Mouse (Mus musculus): ENCODE data around the gene Ogfod3.

The Ogfod3 gene

DNA sequence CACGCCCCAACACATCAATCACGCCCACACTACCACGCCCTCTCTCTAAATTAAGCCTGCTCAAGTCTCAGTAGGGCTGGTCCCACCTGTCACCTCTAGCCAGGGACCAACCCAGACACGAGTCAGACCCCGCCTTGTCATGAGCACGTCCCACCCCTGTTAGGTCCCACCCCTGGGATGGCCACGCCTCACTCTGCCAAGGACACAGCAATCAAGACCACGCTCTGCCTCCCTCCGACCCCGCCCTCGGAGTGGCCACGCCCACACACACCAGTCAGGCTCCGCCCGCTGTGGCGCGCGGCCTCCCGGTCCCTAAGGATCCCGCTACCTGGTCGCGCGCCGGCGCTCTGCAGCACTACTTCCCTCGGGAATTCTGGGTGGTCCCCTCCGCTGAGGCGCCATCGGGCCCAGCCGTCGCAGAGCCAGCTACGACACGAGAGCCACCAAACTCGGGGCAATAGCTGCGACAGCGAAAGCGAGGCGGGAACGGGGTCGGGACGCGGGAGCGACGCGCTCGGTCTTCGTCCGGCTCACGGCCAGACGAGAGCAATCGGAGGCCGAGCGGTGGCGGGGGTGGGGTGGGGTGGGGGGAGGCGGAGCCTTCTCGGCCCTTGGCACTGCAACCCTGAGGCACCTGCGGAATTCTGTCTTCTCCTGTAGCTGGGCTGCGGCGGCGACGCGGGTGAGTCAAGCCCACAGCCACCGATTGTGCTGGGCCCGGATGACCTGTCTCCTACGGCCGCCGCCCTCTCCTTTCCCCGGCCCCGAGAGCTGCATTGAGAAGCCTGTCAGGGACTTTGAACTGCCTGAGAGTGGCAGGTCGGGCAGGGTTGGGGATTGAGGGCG, at the start of gene Ogfod3, which contains the start of gene Hexdc:
TSS of gene Ogfod3 (minus strand) at position 551 of the 846 bp plus-strand sequence.
TSS of gene Hexdc (plus strand) at position 273 of the 846 bp plus-strand sequence.
- peak; percentile 98 for DNase-seq

DNA sequence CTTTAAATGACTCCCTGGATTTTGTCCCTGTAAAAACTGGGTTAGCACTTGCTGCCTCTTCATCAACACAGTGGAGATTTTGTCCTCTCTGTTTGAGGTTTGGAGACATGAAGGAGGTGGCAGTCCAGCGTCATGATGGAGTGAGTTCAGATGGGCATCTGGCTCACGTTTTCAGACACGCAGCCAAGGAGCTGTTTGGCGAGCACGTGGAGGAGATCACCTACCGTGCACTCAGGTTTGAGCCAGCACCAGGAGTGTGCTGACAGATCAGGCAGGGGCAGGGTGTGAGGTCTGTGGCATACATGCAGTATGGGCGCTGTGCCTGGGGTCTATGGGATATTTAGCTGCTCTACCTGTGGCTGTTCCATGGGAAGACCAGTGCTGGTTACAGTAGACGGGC, 45.7 kb upstream of the Ogfod3 start:
- DNase-seq: no peak

DNA sequence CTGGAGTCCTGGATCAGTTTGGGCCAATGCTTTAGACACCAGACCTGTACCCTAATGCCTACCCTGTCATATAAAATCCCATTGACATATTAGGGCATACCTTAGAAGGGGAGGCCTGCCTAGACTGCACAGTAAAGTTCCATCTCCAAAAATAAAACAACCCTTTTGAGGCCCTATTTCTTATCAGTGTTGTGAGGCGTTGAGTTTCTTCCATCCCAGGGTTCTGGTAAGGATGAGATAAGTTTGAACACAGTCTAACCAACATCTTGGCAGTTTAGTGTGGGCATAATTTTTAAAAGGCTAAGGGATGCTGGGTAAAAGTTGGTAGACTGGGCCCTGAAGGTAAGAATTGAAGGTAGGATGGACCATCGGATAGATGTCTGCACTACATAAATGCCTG, 35.2 kb upstream of the Ogfod3 start:
- no peak for DNase-seq

DNA sequence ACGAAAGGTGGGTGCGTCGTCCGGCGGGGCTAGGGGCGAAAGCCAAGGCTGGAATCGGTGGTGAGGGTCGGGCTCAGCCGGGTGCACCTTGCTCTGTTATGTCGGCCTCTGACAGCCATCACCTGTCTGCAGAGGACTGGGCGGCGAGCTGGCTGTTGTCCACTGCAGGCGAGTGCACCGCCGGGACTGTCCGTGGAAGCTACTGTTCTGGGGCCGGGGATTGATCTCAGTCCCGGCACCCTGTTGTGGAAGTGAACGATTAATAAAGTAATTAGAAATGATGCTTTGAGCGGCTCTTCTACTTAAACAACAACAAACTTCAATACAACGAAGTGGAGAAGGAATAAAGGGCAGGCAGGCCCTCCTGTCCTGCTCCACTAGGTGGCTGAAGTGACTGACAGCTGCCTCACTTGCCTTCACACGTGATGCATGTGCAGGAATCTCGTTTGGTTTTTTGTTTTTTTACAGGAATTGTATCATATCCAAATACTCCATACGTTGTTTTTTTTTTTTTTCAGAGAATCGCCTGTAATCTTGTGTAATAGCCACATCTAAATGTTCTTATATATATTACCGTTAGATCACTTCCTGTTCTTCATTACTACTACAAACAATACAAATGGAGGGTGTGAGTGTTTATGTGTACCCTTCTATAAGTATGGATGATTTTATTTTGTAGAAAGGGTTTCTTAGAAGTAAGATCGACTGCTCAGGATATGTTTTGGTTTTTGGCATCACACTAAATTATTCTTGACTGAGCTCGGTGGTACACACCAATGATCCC, 33.0 kb upstream of the Ogfod3 start:
- DNase-seq: peak; percentile 70

DNA sequence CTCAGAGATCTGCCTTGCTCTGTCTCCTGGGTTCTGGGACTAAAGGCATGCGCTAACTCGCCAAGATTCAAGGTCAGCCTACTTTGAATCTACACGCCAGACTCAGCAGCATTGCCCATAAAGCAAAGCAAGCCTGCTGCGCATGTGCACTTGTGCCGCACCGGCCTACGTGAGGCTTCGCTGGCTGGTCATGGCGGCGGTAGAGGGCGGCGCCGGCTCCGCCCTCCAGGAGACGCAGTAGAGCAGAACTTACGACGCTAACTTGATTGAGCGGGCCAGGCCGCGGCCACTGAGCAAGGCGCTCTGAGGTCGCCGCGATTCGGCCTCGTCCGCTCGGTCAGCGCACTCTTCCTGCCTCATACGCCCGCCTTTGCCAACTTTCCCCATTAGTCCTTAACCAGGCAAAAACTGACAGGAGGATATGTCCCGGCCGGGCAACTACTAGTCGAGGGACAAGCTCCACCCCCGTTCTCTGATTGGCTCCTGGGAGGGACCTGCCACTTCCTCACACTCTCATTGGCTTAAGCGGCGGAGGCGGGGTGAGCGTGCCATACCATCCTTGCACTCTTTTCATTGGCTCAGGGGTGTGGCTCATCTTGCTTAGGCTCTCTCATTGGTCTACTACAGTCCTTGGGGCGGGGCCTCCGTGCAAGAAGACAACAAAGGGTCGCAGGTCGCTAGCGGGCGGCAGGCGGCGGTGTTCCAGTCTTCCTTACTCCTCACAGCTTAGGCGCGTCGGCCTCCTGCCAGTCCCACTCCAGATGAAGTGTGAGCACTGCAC, 32.2 kb upstream of the Ogfod3 start, which contains the start of gene Narf:
TSS of gene Narf (plus strand) at position 690 of the 781 bp plus-strand sequence.
- peak; percentile 100 for DNase-seq

DNA sequence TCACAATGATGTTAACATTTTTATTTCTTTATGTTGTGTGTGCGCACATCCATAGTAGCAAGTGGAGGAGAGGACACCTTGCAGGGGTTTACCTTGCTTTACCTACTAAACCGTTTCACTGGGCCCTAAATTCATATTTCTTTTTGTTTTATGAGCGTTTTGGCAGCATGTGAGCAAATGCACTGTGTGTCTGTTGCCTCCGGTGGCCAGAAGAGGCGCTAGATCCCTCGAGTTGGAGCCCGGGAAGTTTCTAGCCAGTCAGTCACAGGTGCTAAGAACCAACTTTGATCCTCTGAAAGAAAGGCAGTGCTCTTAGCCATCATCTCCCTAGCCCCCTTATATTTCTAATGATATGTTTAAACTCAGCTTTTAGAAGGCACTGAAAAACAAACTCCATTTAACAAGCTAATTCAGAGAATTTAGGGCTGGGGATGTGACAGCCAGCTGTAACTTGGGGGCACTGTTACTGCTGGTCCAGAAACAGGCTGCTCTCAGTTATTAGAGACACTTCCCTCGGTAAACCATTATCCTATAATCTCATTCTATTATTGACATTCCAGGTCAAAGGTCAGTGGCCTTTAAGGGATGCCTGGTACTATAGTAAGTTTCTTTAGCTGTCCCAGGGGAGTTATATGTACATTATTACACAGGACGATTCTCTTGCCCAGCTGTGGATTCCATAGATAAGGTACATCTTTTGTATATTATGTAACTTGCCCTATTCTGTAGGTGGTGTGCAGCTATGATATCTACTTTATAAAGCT, 31.1 kb upstream of the Ogfod3 start:
- peak; percentile 57 for DNase-seq

DNA sequence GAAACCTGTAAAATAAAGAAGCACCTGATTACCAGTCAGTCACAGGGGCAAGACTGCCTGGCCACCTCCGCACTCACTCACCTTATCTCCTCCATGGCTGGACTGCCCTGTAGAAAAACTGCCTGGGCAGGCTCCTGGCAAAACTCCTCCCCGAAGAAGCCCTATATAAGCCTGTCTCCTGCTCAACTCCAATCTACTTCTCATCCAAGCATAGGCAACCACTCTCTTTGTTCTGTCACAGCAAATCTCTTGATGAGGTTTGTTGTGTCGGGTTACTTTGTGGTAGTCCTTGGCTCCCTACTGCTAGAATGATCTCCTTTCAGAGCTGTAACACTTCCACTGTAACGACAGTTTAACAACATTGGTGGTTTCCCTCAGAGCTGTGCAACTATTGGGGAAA, 28.2 kb upstream of the Ogfod3 start:
- no peak for DNase-seq

DNA sequence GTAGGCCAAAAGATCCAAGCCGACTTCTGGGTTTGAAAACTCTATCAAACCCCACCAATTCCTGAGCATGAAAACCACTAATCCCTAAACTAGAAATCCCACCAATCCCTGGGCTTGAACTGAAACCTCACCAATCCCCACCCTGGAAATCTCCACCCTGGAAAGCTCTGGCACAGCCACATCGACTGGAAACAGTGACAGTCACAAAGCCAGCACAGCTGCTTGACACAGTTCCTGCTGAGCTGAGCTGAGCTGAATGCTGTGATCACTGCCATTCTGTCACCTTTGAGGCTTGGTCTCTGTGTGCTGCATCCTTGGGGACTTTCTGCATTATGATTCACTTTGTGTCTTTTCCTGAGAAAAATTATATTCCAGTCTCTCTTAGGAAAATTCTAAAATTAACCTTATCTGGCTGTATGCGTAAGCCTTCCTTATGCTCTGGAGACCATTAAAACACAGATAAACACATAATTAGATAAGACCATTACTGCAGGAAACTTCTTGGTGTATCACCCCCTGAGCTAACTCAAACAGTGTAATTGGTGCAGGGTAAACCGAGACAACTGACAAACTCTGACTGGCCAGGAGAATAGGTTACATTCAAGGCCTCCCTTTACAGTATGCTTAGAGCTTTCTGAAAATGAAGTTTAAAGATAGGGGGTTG, 27.2 kb upstream of the Ogfod3 start:
- DNase-seq: no peak

DNA sequence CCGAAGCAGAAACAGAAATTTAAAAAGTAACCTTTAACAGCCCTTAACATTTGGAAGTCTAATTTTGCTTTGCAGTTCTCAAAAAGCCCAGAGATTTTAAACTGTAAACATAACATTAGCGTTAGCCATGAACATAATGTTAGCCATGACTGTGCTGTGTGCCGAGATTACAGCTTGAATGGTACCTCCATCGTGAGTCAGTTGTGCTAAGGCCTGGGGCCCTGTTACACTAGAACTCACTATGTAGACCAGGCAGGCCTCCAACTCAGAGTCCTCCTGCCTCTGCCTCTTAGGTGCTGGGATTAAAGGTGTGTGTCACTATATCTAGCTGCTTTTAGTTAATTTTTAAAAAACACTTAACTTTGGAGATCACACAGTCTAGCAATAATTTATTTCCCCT, 26.7 kb upstream of the Ogfod3 start:
- DNase-seq: no peak

DNA sequence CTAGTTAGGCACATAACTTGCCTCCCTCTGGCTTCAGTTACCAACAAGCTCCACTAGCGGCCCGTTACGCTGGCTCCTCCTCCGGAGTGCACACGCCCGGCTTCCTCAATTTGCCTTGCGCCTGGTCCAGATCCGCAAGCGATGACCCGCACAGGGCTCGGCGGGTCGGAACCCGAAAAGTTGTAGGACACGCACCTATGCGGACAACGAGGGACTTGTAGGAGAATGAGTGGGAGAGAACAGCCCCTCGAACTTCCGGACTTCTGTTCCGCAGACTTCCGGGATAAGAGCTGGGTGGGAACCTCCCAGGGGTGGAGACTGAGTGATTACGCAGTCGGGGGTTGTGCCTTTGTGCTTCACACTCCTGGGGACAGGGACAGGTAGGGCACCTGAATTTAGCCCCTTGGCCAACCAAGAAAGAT, 24.5 kb upstream of the Ogfod3 start, which contains the start of gene Cybc1:
TSS of gene Cybc1 (minus strand) at position 305 of the 422 bp plus-strand sequence.
- DNase-seq: peak; percentile 86

DNA sequence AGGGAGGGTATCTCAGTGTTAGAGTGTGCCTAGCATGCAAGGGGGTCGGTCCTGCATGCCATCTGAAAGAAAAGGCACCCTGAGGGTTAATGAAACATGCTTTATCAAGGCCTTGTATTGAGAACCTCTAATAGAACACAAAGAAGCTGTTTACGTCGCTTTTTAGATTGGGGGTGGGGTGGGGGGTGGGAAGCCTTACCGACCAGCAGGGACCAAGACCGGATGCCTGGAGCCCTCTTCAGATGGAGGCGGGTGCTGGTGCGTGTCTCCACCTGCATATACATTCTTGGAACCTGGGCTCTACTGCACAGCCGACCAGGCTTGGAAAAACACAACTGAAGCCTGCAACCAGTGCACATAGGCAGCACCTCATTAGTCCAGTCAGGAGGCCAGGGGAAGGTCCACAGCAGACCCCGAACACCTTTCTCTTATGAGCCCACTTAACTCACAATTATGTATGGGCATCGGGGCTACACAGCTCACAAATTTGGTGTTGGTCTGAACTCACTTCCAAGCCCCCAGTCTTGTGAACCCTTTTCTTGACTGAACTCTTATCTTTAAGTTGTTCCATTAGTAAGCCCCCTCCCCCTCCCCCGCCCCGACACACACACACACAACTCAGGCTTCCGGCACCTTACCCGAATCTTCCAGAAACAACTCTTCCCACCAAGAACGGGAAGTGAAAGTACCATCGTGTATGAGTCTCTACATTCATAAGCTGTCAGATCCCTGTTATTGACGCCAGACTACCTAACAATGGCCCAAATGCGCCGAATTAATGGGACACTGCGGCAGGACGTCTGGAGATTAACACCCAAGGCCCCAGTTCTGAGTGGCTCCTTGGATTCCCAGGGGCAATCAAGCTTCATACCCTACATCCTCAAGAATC, 23.9 kb upstream of the Ogfod3 start:
- no peak for DNase-seq

DNA sequence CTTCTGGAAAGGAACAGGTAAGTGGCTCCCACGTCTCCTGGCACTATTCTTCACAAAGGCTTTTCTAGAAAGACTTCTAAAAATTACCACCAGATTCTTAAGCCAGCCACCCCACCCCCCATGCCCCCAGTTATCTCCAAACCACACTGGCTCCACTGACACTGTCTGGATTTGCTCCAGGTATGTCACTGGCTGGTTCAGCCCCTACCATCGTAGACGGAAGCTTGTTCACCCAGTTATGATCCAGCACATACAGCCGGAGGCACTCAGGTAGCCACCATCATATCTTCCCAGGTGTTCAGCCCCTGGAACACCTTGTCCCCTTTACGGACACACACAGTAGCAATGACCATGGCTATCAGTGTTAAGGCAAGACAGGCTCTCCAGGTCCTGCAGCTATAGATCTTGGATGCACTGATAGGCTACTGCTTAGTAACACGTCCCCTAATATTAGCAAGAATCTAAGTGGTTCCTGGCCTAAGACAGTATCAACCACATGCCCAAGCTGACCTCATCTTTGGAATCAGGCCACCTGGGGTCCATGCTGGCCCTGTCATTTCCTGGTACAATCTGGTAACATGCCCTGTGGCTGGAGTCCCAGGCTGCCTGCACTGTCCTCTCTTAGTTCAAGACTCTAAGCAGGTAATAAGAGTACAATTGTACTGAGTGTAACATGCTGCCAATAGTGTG, 17.0 kb upstream of the Ogfod3 start:
- DNase-seq: no peak

DNA sequence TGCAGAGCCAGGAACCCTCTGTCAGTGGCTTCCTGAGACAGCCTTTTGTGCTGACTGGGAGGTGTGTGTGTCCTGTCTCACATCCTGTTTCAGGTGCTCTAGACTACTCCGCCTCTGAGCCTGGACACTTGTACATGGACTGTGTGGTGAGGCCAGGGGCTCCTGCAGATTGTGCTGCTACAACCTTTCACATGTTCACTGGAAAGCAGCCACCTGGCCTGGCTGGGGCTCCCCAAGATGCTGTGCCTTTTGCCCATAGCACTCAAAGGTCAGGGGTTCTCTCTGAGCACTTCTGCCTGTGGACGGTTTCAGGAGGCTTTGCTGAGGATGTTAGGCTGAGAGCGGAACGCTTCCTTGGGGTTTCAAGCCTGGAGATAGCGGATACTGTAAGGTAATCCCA, 16.3 kb upstream of the Ogfod3 start:
- no peak for DNase-seq

DNA sequence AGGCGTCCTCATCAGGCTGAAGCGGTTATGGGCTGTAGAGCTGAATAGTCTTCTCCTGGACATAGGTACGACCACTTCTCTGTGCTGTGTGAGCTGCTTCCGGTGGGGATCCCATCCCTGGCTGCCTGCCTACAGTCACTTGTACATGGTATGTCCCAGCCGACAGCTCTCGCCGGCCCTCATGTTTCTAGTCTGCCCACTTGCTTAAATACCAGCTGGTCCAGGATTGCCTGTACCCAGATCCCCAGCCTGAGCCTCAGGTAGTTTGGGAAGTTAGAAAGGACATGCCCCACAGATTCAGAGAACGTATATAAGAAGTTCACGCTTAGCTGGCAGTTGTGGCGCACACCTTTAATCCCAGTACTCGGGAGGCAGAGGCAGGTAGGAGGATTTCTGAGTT, 15.3 kb upstream of the Ogfod3 start:
- DNase-seq: no peak

DNA sequence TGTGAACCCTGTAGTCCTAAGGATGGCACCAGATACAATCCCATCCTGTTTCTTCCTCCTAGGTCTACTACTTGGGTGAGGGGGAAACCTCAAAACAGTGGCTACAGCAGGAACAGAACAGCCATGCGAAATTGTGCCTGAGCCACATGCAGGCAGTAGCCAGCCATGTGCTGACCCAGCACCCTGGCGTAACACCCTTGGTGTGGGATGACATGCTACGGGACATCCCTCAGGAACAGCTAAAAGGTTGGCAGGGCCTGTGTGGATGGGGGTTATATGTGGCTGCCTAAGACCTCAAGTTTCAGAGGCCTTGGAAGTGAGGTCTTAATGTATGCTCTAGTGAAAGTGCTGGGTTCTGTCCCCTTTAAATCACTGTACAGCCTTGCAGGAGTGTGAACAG, 12.3 kb upstream of the Ogfod3 start:
- DNase-seq: no peak

DNA sequence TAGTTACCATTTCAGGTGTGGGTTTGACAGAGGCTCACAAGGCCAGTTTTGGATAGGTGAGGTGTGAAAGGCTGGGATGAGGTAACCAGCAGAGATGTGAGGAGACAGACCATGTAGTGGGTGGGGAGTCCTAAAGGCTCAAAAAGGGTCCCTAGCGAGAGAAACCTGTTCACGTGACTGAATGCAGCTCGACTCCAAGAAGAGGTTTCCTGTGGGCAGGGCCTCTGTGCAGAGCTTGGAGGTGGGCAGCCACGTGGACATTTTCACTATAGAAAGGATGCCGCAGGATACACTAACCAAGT, 701 bp downstream of the Ogfod3 start:
- DNase-seq: no peak

DNA sequence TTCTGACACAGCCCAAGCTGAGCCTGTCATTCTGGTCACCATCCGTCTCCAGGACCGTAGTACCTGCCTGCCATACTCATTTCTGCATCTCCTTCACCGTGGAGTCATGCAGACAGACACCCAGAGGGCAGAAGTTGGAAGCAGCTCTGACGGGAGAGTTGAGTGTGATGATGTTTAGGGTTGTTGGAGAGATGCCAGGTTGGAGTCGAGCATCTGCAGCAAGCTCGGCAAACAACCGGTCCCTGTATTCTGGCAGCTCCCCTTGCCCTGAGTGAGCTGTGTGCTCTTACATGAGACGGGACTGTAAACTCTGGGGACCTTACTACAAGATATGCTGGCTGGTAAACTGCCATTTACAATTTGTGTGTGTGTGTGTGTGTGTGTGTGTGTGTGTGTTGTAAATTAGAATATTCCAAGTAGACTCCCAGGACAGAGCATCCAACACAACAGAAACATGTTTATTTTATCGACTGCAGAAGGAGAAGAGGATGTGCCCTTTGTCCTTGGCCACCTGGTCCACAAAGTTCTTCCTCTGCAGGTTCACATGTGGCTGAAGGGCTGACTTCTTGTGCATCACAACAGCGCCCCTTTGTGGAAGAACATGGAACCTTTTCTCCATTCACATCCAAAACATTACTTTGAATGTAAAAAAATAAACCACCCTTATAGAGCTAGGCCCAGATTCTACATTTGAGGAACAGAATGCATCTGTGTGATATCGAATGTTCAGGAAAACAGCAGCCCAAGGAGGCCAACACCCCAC, 2.9 kb downstream of the Ogfod3 start:
- DNase-seq: peak; percentile 52

DNA sequence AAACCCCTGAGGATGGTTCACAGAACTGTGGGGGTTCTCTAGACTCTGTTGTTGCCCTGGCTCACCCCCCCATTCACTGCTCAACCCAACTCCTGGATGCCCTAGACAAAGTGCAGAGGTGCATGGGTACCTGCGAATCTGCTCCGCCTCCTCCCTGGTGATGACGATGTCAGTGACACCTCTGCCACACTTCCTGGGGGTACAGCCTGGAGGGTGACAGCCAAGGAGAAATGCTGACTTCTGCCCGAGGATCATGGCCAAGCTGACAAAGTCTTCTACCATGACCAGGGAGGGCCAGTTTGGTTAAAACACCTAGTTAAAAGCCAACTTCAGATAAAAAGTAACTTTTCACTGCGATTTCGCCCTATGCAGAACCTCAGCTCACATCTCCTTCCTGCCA, 3.7 kb downstream of the Ogfod3 start:
- DNase-seq: no peak

DNA sequence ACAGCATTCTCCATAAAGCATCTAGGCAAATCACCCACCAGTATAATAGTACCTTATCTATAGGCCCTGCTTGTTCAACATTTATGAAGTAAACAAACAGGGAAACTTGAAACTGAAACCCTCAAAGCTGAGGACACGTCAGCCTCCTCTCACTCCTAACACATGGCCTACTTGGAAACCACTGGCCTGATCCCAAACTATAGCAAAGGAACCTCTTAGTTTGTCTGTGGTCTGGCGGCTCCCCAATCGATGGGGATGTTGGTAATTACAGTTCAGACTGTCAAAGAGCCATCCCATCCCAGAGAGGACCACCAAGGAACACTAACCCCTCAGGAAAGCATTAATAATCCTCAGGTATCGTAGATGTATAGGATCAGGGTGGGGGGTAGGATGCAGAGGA, 4.7 kb downstream of the Ogfod3 start:
- DNase-seq: no peak
